ENCODE assay signal across 2 mouse cellular contexts in the genomic region with DNA sequence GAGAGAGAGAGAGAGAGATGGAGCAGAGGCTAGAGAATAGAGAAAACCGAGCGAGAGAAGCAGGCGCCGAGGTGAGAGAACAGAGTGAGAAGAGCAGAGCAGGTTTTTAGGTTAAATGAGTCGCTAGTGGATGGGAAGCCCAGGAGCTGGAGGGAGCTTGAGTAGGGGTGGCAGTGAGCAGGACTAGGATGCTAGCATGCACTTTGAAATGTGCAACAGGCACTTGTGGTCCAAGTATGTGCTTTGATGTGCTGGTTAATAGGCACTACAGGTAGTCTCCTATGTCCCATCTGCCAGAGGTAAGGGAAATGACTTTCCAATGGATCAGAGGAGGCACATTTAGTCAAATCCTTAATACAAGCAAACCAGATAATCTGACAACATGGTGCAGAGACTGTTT.
TF ChIP-seq lines count a peak whose summit lies in the region.

No protein-coding gene starts in this region.

TF ChIP-seq in CH12.LX, 34 proteins besides CTCF, POLR2A, EP300 and RAD21 (continued from another document):
- no peak for TF ChIP-seq POLR2AphosphoS2 (IDR thresholded peaks at IDR 0.05; ENCODE audit: low read depth, low read length)

TF ChIP-seq in myocyte, 11 proteins besides CTCF, POLR2A, EP300 and RAD21 (continued from another document):
- TF ChIP-seq MYOD1 (IDR thresholded peaks at IDR 0.05; ENCODE audit: control insufficient read depth in 1 of 3, insufficient read length in 2 of 3, low read depth in 2 of 3): no peak
- TF ChIP-seq REST (IDR thresholded peaks at IDR 0.05; ENCODE audit: insufficient read depth, insufficient read length): no peak
- TF ChIP-seq TCF3 (IDR thresholded peaks at IDR 0.05; ENCODE audit: insufficient read length, low read depth): no peak
- TF ChIP-seq E2F4 (IDR thresholded peaks at IDR 0.05; ENCODE audit: insufficient read depth): no peak
